Mouse (Mus musculus) brain, adult 2 months (tissue): Measurements from ENCODE around the gene Cdc27.
"Not testable (repeated sequence)": the region's sequence is repeated elsewhere in the genome, so short reads cannot be mapped to it uniquely, and the experiment has no call there.

ENCODE experiments used
- DNase-seq: peaks from one replicate; pipeline ENCODE4 v3.0.0; 2011; ENCODE audit warnings: low read depth, low spot score

Gene Cdc27

GRCm38 (mm10) chr11:104571373-104571772 is 21.0 kb upstream of the Cdc27 start:
- peak; percentile 74 for DNase-seq

GRCm38 (mm10) chr11:104570515-104570914 is 20.1 kb upstream of the Cdc27 start:
- not testable (repeated sequence) for DNase-seq

GRCm38 (mm10) chr11:104568326-104568725 is 17.9 kb upstream of the Cdc27 start:
- no peak for DNase-seq

- peak; percentile 64 for DNase-seq
These were observed 17.3 kb upstream of the Cdc27 start for GRCm38 (mm10) chr11:104567736-104568135.

GRCm38 (mm10) chr11:104566796-104567195 is 16.4 kb upstream of the Cdc27 start:
- DNase-seq = no peak

GRCm38 (mm10) chr11:104566097-104566496 is 15.7 kb upstream of the Cdc27 start:
- DNase-seq = peak; percentile 51

- DNase-seq = no peak
These were observed 14.8 kb upstream of the Cdc27 start for GRCm38 (mm10) chr11:104565172-104565571.

- DNase-seq = peak; percentile 72
These were observed 13.1 kb upstream of the Cdc27 start for GRCm38 (mm10) chr11:104563496-104563895.

- DNase-seq = no peak
These were observed 10.6 kb upstream of the Cdc27 start for GRCm38 (mm10) chr11:104560971-104561370.

- DNase-seq = peak; percentile 72
These were observed 8.4 kb upstream of the Cdc27 start for GRCm38 (mm10) chr11:104558651-104559403.

- peak; percentile 72 for DNase-seq
These were observed 7.6 kb upstream of the Cdc27 start for GRCm38 (mm10) chr11:104558065-104558464.

- DNase-seq = peak; percentile 44
These were observed 698 bp downstream of the Cdc27 start for GRCm38 (mm10) chr11:104549438-104550405.

GRCm38 (mm10) chr11:104547502-104547901 is 2.9 kb downstream of the Cdc27 start:
- no peak for DNase-seq

GRCm38 (mm10) chr11:104544507-104544906 is 5.9 kb downstream of the Cdc27 start:
- no peak for DNase-seq

- not testable (repeated sequence) for DNase-seq
These were observed 7.1 kb downstream of the Cdc27 start for GRCm38 (mm10) chr11:104543337-104543736.

- DNase-seq = no peak
These were observed 10.6 kb downstream of the Cdc27 start for GRCm38 (mm10) chr11:104539811-104540210.

GRCm38 (mm10) chr11:104537945-104538555 is 12.4 kb downstream of the Cdc27 start:
- no peak for DNase-seq

GRCm38 (mm10) chr11:104536843-104537242 is 13.6 kb downstream of the Cdc27 start:
- DNase-seq = no peak

GRCm38 (mm10) chr11:104525935-104526334 is 24.5 kb downstream of the Cdc27 start:
- no peak for DNase-seq

- DNase-seq = peak; percentile 56
These were observed 38.0 kb downstream of the Cdc27 start for GRCm38 (mm10) chr11:104512436-104512835.

GRCm38 (mm10) chr11:104510606-104511005 is 39.8 kb downstream of the Cdc27 start:
- peak; percentile 52 for DNase-seq

GRCm38 (mm10) chr11:104508455-104508854 is 42.0 kb downstream of the Cdc27 start:
- no peak for DNase-seq
